Mouse (Mus musculus): Measurements from ENCODE around the gene Tmed9.
"Not testable (repeated sequence)": the region's sequence is repeated elsewhere in the genome, so short reads cannot be mapped to it uniquely, and the experiment has no call there.

Gene Tmed9

GRCm38 (mm10) chr13:55606899-55607623, 33.5 kb downstream of the Tmed9 start:
- DNase-seq (ENCODE audit: extremely low spot score, low spot score) = no peak

- no peak for DNase-seq (ENCODE audit: extremely low spot score, low spot score)
These were observed 34.1 kb downstream of the Tmed9 start for GRCm38 (mm10) chr13:55607624-55608006.

DNA sequence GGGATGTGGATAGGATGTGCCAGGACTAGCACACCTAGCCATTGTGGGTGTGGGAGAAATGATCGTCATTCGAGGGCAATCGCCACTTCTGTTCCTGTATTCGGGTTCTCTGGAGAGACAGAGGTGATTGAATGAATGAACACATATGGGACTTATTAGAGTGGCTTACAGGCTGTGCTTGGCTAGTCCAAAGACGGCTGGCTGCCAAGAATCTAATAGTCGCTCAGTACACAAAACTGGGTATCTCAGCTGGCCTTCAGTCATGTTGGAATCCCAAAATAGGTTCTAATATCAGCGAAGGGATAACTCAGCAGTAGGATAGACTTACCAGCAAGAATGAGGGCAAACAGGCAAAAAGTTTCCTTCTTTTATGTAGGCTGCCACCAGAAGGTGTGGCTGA, 38.5 kb downstream of the Tmed9 start:
- DNase-seq (ENCODE audit: extremely low spot score, low spot score) = no peak

DNA sequence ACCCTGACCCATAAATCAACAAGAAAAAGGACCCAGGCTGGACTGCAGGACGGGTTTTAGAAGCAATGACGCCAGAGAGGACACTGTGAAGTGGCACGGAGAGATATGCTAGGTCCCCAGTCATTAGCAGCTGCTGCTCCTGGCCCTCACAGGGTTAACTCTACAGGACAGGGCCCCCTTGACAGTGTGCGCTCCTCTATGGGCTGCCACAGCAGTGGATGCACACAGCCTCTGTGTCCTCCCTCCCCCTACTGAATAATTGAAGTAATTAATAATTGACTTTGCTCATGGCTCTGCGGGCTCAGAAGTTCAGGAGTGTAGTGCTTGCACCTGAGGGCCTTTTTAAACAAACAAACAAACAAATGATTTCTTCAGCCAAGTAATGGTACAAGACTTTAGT, 39.9 kb downstream of the Tmed9 start:
- no peak for DNase-seq (ENCODE audit: extremely low spot score, low spot score)

- DNase-seq (ENCODE audit: extremely low spot score, low spot score) = no peak
These were observed 45.8 kb downstream of the Tmed9 start for GRCm38 (mm10) chr13:55619328-55619727.

DNA sequence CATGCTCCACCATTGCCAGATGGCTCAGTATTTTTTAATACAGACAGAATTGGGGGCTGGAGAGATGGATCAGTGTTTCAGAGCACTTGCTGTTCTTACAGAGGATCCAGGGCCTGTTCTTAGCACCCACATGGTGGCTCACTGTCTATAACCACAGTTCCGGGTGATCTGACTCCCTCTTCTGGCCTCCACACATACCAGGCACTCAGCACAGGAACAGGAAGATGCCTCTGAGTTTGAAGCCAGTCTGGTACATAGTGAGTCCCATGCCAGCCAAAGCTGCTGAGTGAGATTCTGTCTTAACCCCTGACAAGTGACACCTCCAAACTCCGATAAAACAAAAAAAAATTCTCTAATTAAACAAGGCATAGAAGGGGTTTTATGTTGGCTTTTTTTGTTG, 46.7 kb downstream of the Tmed9 start:
- no peak for DNase-seq (ENCODE audit: extremely low spot score, low spot score)

GRCm38 (mm10) chr13:55622156-55622648, 48.7 kb downstream of the Tmed9 start:
- not testable (repeated sequence) for DNase-seq (ENCODE audit: extremely low spot score, low spot score)

GRCm38 (mm10) chr13:55622649-55623541, 49.4 kb downstream of the Tmed9 start, which contains the start of gene Caml:
TSS of gene Caml (plus strand) at chr13:55623005.
- DNase-seq (ENCODE audit: extremely low spot score, low spot score) = peak; percentile 91

DNA sequence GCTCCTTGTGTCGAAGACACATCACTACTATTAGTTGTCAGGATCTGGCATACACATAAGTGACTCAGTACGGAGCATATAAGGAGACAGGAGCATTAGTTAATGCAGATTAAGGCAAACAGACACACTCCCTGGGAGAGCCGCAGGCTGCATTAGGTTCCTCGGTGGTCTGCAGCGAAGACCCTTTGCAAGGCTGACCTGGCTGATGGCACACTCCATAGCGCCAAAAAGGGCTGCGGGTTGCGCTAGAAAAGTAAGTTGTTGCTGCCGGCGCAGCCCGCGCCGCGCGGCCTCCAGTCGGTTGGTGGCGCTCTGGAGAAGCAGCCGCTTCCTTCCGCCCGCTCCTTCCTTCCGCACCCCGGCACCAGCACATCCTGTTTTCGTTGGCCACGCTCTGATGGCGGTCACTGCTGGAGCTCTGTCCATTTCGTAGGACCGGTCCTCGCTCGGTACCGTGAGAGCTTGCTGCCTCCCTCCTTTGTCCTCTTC, 61.2 kb downstream of the Tmed9 start, which contains the start of gene Ddx46:
Ddx46 (plus strand) TSS at position 389 of the 489 bp plus-strand sequence.
- DNase-seq (ENCODE audit: extremely low spot score, low spot score) = peak; percentile 89

DNA sequence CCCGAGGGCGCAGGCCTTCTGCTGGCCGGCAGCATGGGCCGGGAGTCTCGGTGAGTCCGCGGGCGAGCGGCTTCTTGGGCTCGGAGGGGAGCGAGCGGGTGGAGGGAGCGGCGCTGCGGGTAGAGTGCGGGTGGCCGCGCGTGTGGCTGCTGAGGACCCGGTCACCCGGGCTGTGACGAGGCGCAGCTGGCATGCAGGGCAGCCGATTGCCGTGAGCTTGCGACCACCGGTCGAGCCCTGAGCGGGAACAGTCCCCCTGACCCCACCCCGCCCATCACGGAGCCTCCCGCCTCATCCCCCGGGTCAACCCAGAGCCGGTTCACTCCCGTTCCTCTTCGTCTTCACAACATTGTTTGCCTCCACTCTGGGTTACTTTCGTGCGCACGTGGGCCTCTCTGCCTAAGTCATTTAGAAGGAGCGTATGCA, 61.6 kb downstream of the Tmed9 start:
- no peak for DNase-seq (ENCODE audit: extremely low spot score, low spot score)

DNA sequence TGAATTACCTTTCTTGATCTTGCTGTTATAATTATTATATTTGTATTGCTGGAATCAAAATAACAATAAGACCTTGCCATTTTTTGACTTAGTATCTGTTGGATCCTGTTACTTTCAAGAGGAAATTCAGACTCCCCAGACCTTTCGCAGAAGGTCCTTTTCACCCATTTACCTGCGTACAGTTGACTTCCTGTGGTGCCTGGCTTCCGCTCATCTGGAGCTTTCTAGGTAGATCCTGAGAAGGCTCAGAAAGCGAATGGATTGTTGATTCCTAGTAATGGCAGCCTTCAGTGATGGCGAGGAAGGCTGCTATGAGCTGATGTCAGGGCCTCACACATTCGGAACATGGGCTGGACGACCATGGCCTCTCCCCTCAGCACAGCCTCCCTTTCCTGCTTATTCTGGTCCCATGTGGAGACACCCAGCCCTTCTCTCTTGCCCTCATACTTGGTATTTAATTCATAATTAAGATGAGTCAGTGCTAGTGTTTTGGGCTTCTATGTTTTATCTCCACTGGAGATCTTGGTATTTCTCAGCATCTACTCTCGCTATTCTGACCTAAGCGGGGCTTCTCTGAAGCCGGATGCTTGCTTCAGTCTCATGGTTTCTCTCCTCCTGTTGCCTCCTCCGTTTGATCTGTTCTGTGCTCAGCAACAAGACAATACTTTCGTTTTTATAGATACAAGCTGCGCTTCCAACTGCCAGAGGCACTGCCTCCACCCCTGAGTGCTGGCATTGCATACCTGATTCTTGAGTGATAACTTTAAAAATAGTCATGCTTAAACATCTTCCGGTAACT, 62.9 kb downstream of the Tmed9 start:
- DNase-seq (ENCODE audit: extremely low spot score, low spot score) = no peak

- peak; percentile 82 for DNase-seq (ENCODE audit: extremely low spot score, low spot score)
These were observed 66.9 kb downstream of the Tmed9 start for GRCm38 (mm10) chr13:55640480-55640879.

GRCm38 (mm10) chr13:55644525-55644924, 71.0 kb downstream of the Tmed9 start:
- no peak for DNase-seq (ENCODE audit: extremely low spot score, low spot score)
